ENCODE assay signal across 24 mouse cellular contexts in the genomic region with DNA sequence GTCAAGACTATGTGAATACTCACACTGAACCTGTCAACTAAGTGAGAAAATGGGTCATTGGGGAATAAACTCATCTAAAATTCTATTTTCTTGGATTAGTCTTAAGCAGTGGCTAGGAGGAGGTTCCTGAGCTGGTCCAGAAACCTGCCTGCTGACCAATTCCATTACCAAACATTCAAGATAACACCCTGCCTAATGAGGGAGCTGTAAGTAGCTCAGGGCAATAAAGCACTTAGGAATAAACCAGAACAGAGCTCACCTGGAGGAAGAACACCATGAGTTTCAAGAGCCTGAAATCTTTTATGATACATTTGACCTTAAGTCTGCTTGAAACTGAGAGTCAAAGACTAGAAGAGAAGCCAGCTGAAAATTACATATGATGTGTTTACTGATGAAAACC. TPM values are rescaled to one million over a fixed set of nuclear protein-coding genes. Genes with fewer than 3 reads are reported as not detected.
DNase-seq lines count a peak whose midpoint lies in the region; ATAC-seq and TF ChIP-seq lines count a peak whose summit lies in the region.
"Had no signal": no experiment of that assay in that cellular context is flagged by ENCODE, and none has a peak within 500 bp of the region (broad histone marks: within the 10 kb centered on the region; RNA-seq: fewer than 3 reads in every experiment).

No protein-coding gene starts in this region.

- H3K9ac ChIP-seq in intestine, embryonic 16.5 days (ENCODE audit: low read depth, low read length), result no peak overlapping the region
- H3K9ac ChIP-seq: embryonic facial prominence, embryonic 13.5 days; embryonic facial prominence, embryonic 15.5 days; forebrain, embryonic 13.5 days; forebrain, embryonic 15.5 days; forebrain, postnatal 0 days had no signal

- no peak overlapping the region for H3K4me3 ChIP-seq in gastrocnemius, adult 2 months
- H3K4me3 ChIP-seq in intestine, embryonic 16.5 days (ENCODE audit: low read length), result no peak overlapping the region
- H3K4me3 ChIP-seq in small intestine, adult 2 months (ENCODE audit: low read depth, low read length), result no peak overlapping the region
- H3K4me3 ChIP-seq: embryonic facial prominence, embryonic 13.5 days; embryonic facial prominence, embryonic 15.5 days; forebrain, embryonic 13.5 days; forebrain, embryonic 15.5 days had no signal

- no peak overlapping the region for H3K4me2 ChIP-seq in intestine, embryonic 16.5 days (ENCODE audit: low read depth, low read length)
- H3K4me2 ChIP-seq: embryonic facial prominence, embryonic 13.5 days; embryonic facial prominence, embryonic 15.5 days; forebrain, embryonic 13.5 days; forebrain, embryonic 15.5 days had no signal

- no peak for DNase-seq in gastrocnemius, adult 2 months
- DNase-seq in gastrocnemius, postnatal 4 days (ENCODE audit: low spot score in 2 of 2), result no peak
- no peak for DNase-seq in right cerebral cortex, postnatal 14 days
- DNase-seq: adrenal gland, adult 8-10 months; adrenal gland, postnatal 14 days; adrenal gland, postnatal 36 days; B cell, adult 2 months; cerebellum, adult 11-12 months; cerebellum, adult 2 months; cerebellum, adult 9-10 months; cerebellum, postnatal 10 days; cerebellum, postnatal 36 days; embryo, embryonic 11 days; forebrain, postnatal 0 days had no signal

- peak; percentile 75 for ATAC-seq in intestine, embryonic 16.5 days
- ATAC-seq in erythroblast, adult 5-6 weeks (replicated peaks; ENCODE audit: low FRiP score, poor library complexity, severe bottlenecking), result no peak
- no peak for ATAC-seq in CD4-positive, CD25-positive, alpha-beta regulatory T cell, adult 4 months
- ATAC-seq: activated CD4-positive, CD25-positive, alpha-beta regulatory T cell, adult 4 months; forebrain, embryonic 13.5 days; forebrain, embryonic 15.5 days; forebrain, postnatal 0 days; Patski had no signal

- intact Hi-C loops in gastrocnemius, adult 2 months (cut with DNase I), result no loop called here

- TF ChIP-seq CTCF in gastrocnemius, adult 2 months (IDR thresholded peaks at IDR 0.05), result no peak
- no peak for TF ChIP-seq CTCF in small intestine, adult 2 months (IDR thresholded peaks at IDR 0.05; ENCODE audit: extremely low read depth, insufficient read length, insufficient replicate concordance, low read depth, low read length)

- H3K27me3 ChIP-seq in intestine, embryonic 16.5 days (replicated peaks; ENCODE audit: control insufficient read depth, insufficient read depth, low read length), result no peaks in the 10 kb centered on the region
- H3K27me3 ChIP-seq in small intestine, adult 2 months (ENCODE audit: control insufficient read depth, insufficient read depth, low read length), result no peaks in the 10 kb centered on the region
- H3K27me3 ChIP-seq: embryonic facial prominence, embryonic 13.5 days; embryonic facial prominence, embryonic 15.5 days; forebrain, embryonic 13.5 days; forebrain, embryonic 15.5 days; Patski had no signal

- H3K4me1 ChIP-seq in intestine, embryonic 16.5 days (ENCODE audit: control insufficient read depth, insufficient read depth, low read length), result peaks cover 11% of the 10 kb centered on the region
- H3K4me1 ChIP-seq in small intestine, adult 2 months (ENCODE audit: control insufficient read depth, insufficient read depth, insufficient read length, low read length), result peaks cover 14% of the 10 kb centered on the region

- H3K36me3 ChIP-seq in intestine, embryonic 16.5 days (ENCODE audit: control insufficient read depth, insufficient read depth, low read length), result no peaks in the 10 kb centered on the region
- H3K36me3 ChIP-seq in small intestine, adult 2 months (ENCODE audit: control insufficient read depth, insufficient read depth, low read length), result no peaks in the 10 kb centered on the region
- H3K36me3 ChIP-seq: forebrain, embryonic 15.5 days had no signal

- H3K9me3 ChIP-seq in intestine, embryonic 16.5 days (ENCODE audit: control insufficient read depth, low read length), result no peaks in the 10 kb centered on the region
- H3K9me3 ChIP-seq: embryonic facial prominence, embryonic 13.5 days; embryonic facial prominence, embryonic 15.5 days; forebrain, embryonic 13.5 days; forebrain, embryonic 15.5 days had no signal

- H3K27ac ChIP-seq in gastrocnemius, adult 2 months, result peak overlapping the region; percentile 1; the same call in 1 of the 2 replicates
- H3K27ac ChIP-seq in intestine, embryonic 16.5 days (ENCODE audit: low read length), result peak overlapping the region; percentile 63
- peak overlapping the region; percentile 74; the same call in 1 of the 2 replicates for H3K27ac ChIP-seq in small intestine, adult 2 months (ENCODE audit: insufficient read depth, low read depth, low read length)
- H3K27ac ChIP-seq: embryonic facial prominence, embryonic 13.5 days; embryonic facial prominence, embryonic 15.5 days; forebrain, embryonic 13.5 days; forebrain, embryonic 15.5 days had no signal

- TF ChIP-seq POLR2A in small intestine, adult 2 months (IDR thresholded peaks at IDR 0.05; ENCODE audit: low read depth, low read length), result no peak

RNA-seq across cellular contexts. Expression of gene Tmed10, which starts 13.1 kb away (rescaled TPM):
- total RNA-seq in gastrocnemius, adult 2 months (2021), result 100 to 1,000 TPM; 112 to 123 TPM
- 100 to 1,000 TPM; 190 to 191 TPM for total RNA-seq in gastrocnemius, postnatal 4 days (2021)
- 346 and 352 TPM in 2 replicates for polyA plus RNA-seq in intestine, embryonic 16.5 days (2015; fragmentation: Nextera tagmentation; extraction: Ambion mirVana)
- polyA plus RNA-seq in small intestine, adult 2 months (2012; rRNA removed), result 140 and 226 TPM in 2 replicates
- total RNA-seq in erythroblast, adult 5-6 weeks (2015; ENCODE audit: low replicate concordance), result 79.6 and 96.5 TPM in 2 replicates
- total RNA-seq in erythroblast, adult 5-6 weeks (2017; ENCODE audit: low replicate concordance), result 29.9 and 45.4 TPM in 2 replicates
- polyA plus RNA-seq in CD4-positive, CD25-positive, alpha-beta regulatory T cell, adult 4 months (2017; shearing (Covaris generic)), result 100 to 1,000 TPM; 211 to 243 TPM

RNA-seq across cellular contexts. Expression of gene Nek9, which starts 22.4 kb away (rescaled TPM):
- total RNA-seq in gastrocnemius, adult 2 months (2021), result 100 to 1,000 TPM in 1 of 2 experiments, 10 to 100 TPM in 1; 99.2 to 131 TPM
- 10 to 100 TPM; 59.6 to 60.9 TPM for total RNA-seq in gastrocnemius, postnatal 4 days (2021)
- 13.2 and 15.9 TPM in 2 replicates for polyA plus RNA-seq in intestine, embryonic 16.5 days (2015; fragmentation: Nextera tagmentation; extraction: Ambion mirVana)
- polyA plus RNA-seq in small intestine, adult 2 months (2012; rRNA removed), result 7.4 and 11.1 TPM in 2 replicates
- 5.8 and 11.5 TPM in 2 replicates for total RNA-seq in erythroblast, adult 5-6 weeks (2015; ENCODE audit: low replicate concordance)
- 5.9 and 10.5 TPM in 2 replicates for total RNA-seq in erythroblast, adult 5-6 weeks (2017; ENCODE audit: low replicate concordance)
- polyA plus RNA-seq in CD4-positive, CD25-positive, alpha-beta regulatory T cell, adult 4 months (2017; shearing (Covaris generic)), result 10 to 100 TPM; 11.2 to 13.9 TPM

Comparison
In these comparisons a context has a peak if more than half of its experiments do, and no peak if none do; other contexts are left out.
1. H3K27ac ChIP-seq: peak in every context shown above with its lines; median percentile 74 in small intestine, adult 2 months; 63 in intestine, embryonic 16.5 days; 1 in gastrocnemius, adult 2 months.
2. RNA of gene Nek9, which starts 22.4 kb away (total RNA-seq): 99.2 to 131 TPM in gastrocnemius, adult 2 months and 59.6 to 60.9 TPM in gastrocnemius, postnatal 4 days; 5.8 to 11.5 TPM in erythroblast, adult 5-6 weeks; every median in the first group is over 4 times any median in the second.